Mouse (Mus musculus): ENCODE data around the gene Ift172. TPM values are rescaled to one million over a fixed set of nuclear protein-coding genes. Genes with fewer than 3 reads are reported as not detected.

Gene Ift172
- polyA plus RNA-seq, 1 experiment: 18.4 TPM

GRCm38 (mm10) chr5:31266101-31266500 is 24.8 kb downstream of the Ift172 start:
- TF ChIP-seq POLR2A (IDR thresholded peaks at IDR 0.05; ENCODE audit: low read depth, low read length) (no peak), CTCF (IDR thresholded peaks at IDR 0.05; ENCODE audit: extremely low read depth, insufficient read depth, insufficient read length, insufficient replicate concordance) (no peak)
- no peak overlapping the region for H3K27ac ChIP-seq (ENCODE audit: insufficient read depth, low read length)
- 77% methylated on average over 7 of the region's 7 CpGs for WGBS
- H3K4me3 ChIP-seq (ENCODE audit: extremely low read depth, insufficient read depth, insufficient read length): no peak overlapping the region
- no peaks in the 10 kb centered on the region for H3K27me3 ChIP-seq (ENCODE audit: control insufficient read depth, insufficient read depth, low read length)
- peaks cover 8% of the 10 kb centered on the region for H3K36me3 ChIP-seq (ENCODE audit: control insufficient read depth, insufficient read depth, low read length)
- H3K4me1 ChIP-seq (ENCODE audit: control insufficient read depth, insufficient read depth, insufficient read length): no peaks in the 10 kb centered on the region
- DNase-seq (ENCODE audit: low read depth in 1 of 2, low spot score in 2 of 2): no peak

- peaks cover 3% of the 10 kb centered on the region; the same call in 1 of the 2 replicates for H3K4me1 ChIP-seq (ENCODE audit: control insufficient read depth, insufficient read depth, insufficient read length)
- H3K27ac ChIP-seq (ENCODE audit: insufficient read depth, low read length): no peak overlapping the region
- no peaks in the 10 kb centered on the region for H3K27me3 ChIP-seq (ENCODE audit: control insufficient read depth, insufficient read depth, low read length)
- TF ChIP-seq POLR2A (IDR thresholded peaks at IDR 0.05; ENCODE audit: low read depth, low read length) (no peak), CTCF (IDR thresholded peaks at IDR 0.05; ENCODE audit: extremely low read depth, insufficient read depth, insufficient read length, insufficient replicate concordance) (no peak)
- 90% methylated on average over 11 of the region's 11 CpGs for WGBS
- DNase-seq (ENCODE audit: low read depth in 1 of 2, low spot score in 2 of 2): no peak
- peaks cover 12% of the 10 kb centered on the region; the same call in 1 of the 2 replicates for H3K36me3 ChIP-seq (ENCODE audit: control insufficient read depth, insufficient read depth, low read length)
- H3K4me3 ChIP-seq (ENCODE audit: extremely low read depth, insufficient read depth, insufficient read length): no peak overlapping the region
Measured at GRCm38 (mm10) chr5:31257616-31258015, 33.3 kb downstream of the Ift172 start.

GRCm38 (mm10) chr5:31255971-31256370 is 34.9 kb downstream of the Ift172 start:
- Histone ChIP-seq H3K27ac (ENCODE audit: insufficient read depth, low read length) (no peak overlapping the region), H3K36me3 (ENCODE audit: control insufficient read depth, insufficient read depth, low read length) (peaks cover 22% of the 10 kb centered on the region), H3K27me3 (ENCODE audit: control insufficient read depth, insufficient read depth, low read length) (no peaks in the 10 kb centered on the region), H3K4me3 (ENCODE audit: extremely low read depth, insufficient read depth, insufficient read length) (no peak overlapping the region), H3K4me1 (ENCODE audit: control insufficient read depth, insufficient read depth, insufficient read length) (peaks cover 3% of the 10 kb centered on the region; the same call in 1 of the 2 replicates)
- DNase-seq (ENCODE audit: low read depth in 1 of 2, low spot score in 2 of 2): no peak
- TF ChIP-seq POLR2A (IDR thresholded peaks at IDR 0.05; ENCODE audit: low read depth, low read length) (no peak), CTCF (IDR thresholded peaks at IDR 0.05; ENCODE audit: extremely low read depth, insufficient read depth, insufficient read length, insufficient replicate concordance) (no peak)
- WGBS: 43% methylated on average over 2 of the region's 2 CpGs

- no peaks in the 10 kb centered on the region for H3K27me3 ChIP-seq (ENCODE audit: control insufficient read depth, insufficient read depth, low read length)
- no peak for DNase-seq (ENCODE audit: low read depth in 1 of 2, low spot score in 2 of 2)
- 91% methylated on average over 2 of the region's 2 CpGs for WGBS
- H3K27ac ChIP-seq (ENCODE audit: insufficient read depth, low read length): no peak overlapping the region
- no peak overlapping the region for H3K4me3 ChIP-seq (ENCODE audit: extremely low read depth, insufficient read depth, insufficient read length)
- H3K4me1 ChIP-seq (ENCODE audit: control insufficient read depth, insufficient read depth, insufficient read length): peaks cover 3% of the 10 kb centered on the region; the same call in 1 of the 2 replicates
- no peak for TF ChIP-seq POLR2A (IDR thresholded peaks at IDR 0.05; ENCODE audit: low read depth, low read length)
- TF ChIP-seq CTCF (IDR thresholded peaks at IDR 0.05; ENCODE audit: extremely low read depth, insufficient read depth, insufficient read length, insufficient replicate concordance): no peak
- peaks cover 28% of the 10 kb centered on the region for H3K36me3 ChIP-seq (ENCODE audit: control insufficient read depth, insufficient read depth, low read length)
Measured at GRCm38 (mm10) chr5:31255381-31255780, 35.5 kb downstream of the Ift172 start.

- Histone ChIP-seq H3K27me3 (ENCODE audit: control insufficient read depth, insufficient read depth, low read length) (no peaks in the 10 kb centered on the region), H3K27ac (ENCODE audit: insufficient read depth, low read length) (no peak overlapping the region), H3K36me3 (ENCODE audit: control insufficient read depth, insufficient read depth, low read length) (peaks cover 32% of the 10 kb centered on the region), H3K4me1 (ENCODE audit: control insufficient read depth, insufficient read depth, insufficient read length) (peaks cover 3% of the 10 kb centered on the region; the same call in 1 of the 2 replicates), H3K4me3 (ENCODE audit: extremely low read depth, insufficient read depth, insufficient read length) (no peak overlapping the region)
- WGBS: 81% methylated on average over 8 of the region's 8 CpGs
- DNase-seq (ENCODE audit: low read depth in 1 of 2, low spot score in 2 of 2): no peak
- TF ChIP-seq CTCF (IDR thresholded peaks at IDR 0.05; ENCODE audit: extremely low read depth, insufficient read depth, insufficient read length, insufficient replicate concordance) (no peak), POLR2A (IDR thresholded peaks at IDR 0.05; ENCODE audit: low read depth, low read length) (no peak)
Measured at GRCm38 (mm10) chr5:31254901-31255300, 36.0 kb downstream of the Ift172 start.

- DNase-seq (ENCODE audit: low read depth in 1 of 2, low spot score in 2 of 2): no peak
- Histone ChIP-seq H3K4me3 (ENCODE audit: extremely low read depth, insufficient read depth, insufficient read length) (no peak overlapping the region), H3K27me3 (ENCODE audit: control insufficient read depth, insufficient read depth, low read length) (no peaks in the 10 kb centered on the region), H3K27ac (ENCODE audit: insufficient read depth, low read length) (no peak overlapping the region), H3K4me1 (ENCODE audit: control insufficient read depth, insufficient read depth, insufficient read length) (peaks cover 3% of the 10 kb centered on the region; the same call in 1 of the 2 replicates), H3K36me3 (ENCODE audit: control insufficient read depth, insufficient read depth, low read length) (peaks cover 36% of the 10 kb centered on the region)
- TF ChIP-seq CTCF (IDR thresholded peaks at IDR 0.05; ENCODE audit: extremely low read depth, insufficient read depth, insufficient read length, insufficient replicate concordance) (no peak), POLR2A (IDR thresholded peaks at IDR 0.05; ENCODE audit: low read depth, low read length) (no peak)
- WGBS: 76% methylated on average over 7 of the region's 7 CpGs
Measured at GRCm38 (mm10) chr5:31254452-31254851, 36.5 kb downstream of the Ift172 start.

GRCm38 (mm10) chr5:31253806-31254205 is 37.1 kb downstream of the Ift172 start:
- DNase-seq (ENCODE audit: low read depth in 1 of 2, low spot score in 2 of 2): no peak
- H3K36me3 ChIP-seq (ENCODE audit: control insufficient read depth, insufficient read depth, low read length): peaks cover 40% of the 10 kb centered on the region
- whole genome bisulfite sequencing: 88% methylated on average over 8 of the region's 8 CpGs
- peaks cover 3% of the 10 kb centered on the region; the same call in 1 of the 2 replicates for H3K4me1 ChIP-seq (ENCODE audit: control insufficient read depth, insufficient read depth, insufficient read length)
- TF ChIP-seq POLR2A (IDR thresholded peaks at IDR 0.05; ENCODE audit: low read depth, low read length) (no peak), CTCF (IDR thresholded peaks at IDR 0.05; ENCODE audit: extremely low read depth, insufficient read depth, insufficient read length, insufficient replicate concordance) (no peak)
- no peak overlapping the region for H3K4me3 ChIP-seq (ENCODE audit: extremely low read depth, insufficient read depth, insufficient read length)
- H3K27ac ChIP-seq (ENCODE audit: insufficient read depth, low read length): 0 out of 2 replicates have a peak overlapping the region, but pooled peaks have one; percentile 27
- H3K27me3 ChIP-seq (ENCODE audit: control insufficient read depth, insufficient read depth, low read length): no peaks in the 10 kb centered on the region

Data from spleen, adult 2 months (tissue).